Mouse (Mus musculus) liver, embryonic 16.5 days (tissue): ENCODE measurements around the gene Gm7735. TPM values are rescaled to one million over a fixed set of nuclear protein-coding genes. Genes with fewer than 3 reads are reported as not detected.
"Not testable (repeated sequence)": the region's sequence is repeated elsewhere in the genome, so short reads cannot be mapped to it uniquely, and the experiment has no call there.

Experiments
- ATAC-seq: fragments of 200-750 bp; cut with Nextera tagmentation; 2 replicates; pipeline ENCODE4 v1.8.0; 2017; ENCODE audit warnings: low read depth, mild to moderate bottlenecking, moderate number of reproducible peaks, moderate library complexity
- H3K27ac ChIP-seq: fragments of 300-500 bp; sonication (generic); 2 replicates; pipeline ENCODE4 v1.5.1; 2014; ENCODE audit warnings: mild to moderate bottlenecking, low read length
- H3K27me3 ChIP-seq: fragments of 300-500 bp; sonication (generic); 2 replicates; pipeline ENCODE4 v1.6.1; 2014; ENCODE audit warnings: low read depth, low read length, mixed read lengths; ENCODE audit not compliant: control insufficient read depth, insufficient read depth
- H3K36me3 ChIP-seq: fragments of 300-500 bp; sonication (generic); 2 replicates; pipeline ENCODE4 v1.6.1; 2014; ENCODE audit warnings: mild to moderate bottlenecking; ENCODE audit not compliant: control insufficient read depth, insufficient read depth
- H3K4me1 ChIP-seq: fragments of 300-500 bp; sonication (generic); 2 replicates; pipeline ENCODE4 v1.6.1; 2014; ENCODE audit warnings: low read depth, low read length, mixed read lengths; ENCODE audit not compliant: control insufficient read depth
- H3K4me2 ChIP-seq: fragments of 300-500 bp; sonication (generic); 2 replicates; pipeline ENCODE4 v1.6.1; 2014; ENCODE audit warnings: low read depth, low read length, mixed read lengths
- H3K4me3 ChIP-seq: fragments of 300-500 bp; sonication (generic); 2 replicates; pipeline ENCODE4 v1.5.1; 2014; ENCODE audit warnings: low read depth, mild to moderate bottlenecking, low read length
- H3K9ac ChIP-seq: fragments of 300-500 bp; sonication (generic); 2 replicates; pipeline ENCODE4 v1.6.1; 2014; ENCODE audit warnings: low read depth, low read length
- H3K9me3 ChIP-seq: fragments of 300-500 bp; sonication (generic); replicated peaks from 2 replicates; pipeline ENCODE4 v1.6.1; 2016; ENCODE audit warnings: low read length; ENCODE audit not compliant: control insufficient read depth
- WGBS: fragments of 180-500 bp; shearing (Covaris S2); extraction: QIAGEN DNeasy Blood & Tissue Kit; methylation state at CpG from one replicate; pipeline ENCODE4 v1.1.7; 2014; ENCODE audit not compliant: insufficient replicate concordance; 5-methylcytosine and 5-hydroxymethylcytosine counted together
- polyA plus RNA-seq: library from polyadenylated mRNA; unstranded; fragments of >200 nt; fragmentation: Nextera tagmentation; extraction: Ambion mirVana; gene quantifications from 2 replicates; pipeline ENCODE4 v1.2.1, GENCODE M21; 2015

Gene Gm7735
- polyA plus RNA-seq: not detected in 2 replicates

DNA sequence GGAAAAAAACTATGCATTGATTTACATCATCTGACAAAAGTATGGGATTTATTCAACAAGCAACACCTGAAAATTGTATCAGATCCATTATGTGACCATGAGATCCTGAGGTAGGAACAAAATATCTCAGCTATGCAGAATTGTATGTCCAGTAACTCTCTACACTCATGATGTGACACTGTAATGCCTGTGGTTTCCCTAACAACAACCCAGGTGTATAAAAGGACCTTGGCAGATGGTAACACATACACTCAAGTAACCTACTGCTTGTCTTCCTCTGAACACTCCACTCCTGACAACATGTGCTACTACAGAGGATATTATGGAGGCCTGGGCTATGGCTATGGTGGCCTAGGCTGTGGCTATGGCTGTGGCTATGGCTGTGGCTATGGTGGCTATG lies at the start of gene Gm7735:
Gene Gm7735, plus strand, starts transcription at position 301 of the 400 bp plus-strand sequence.
- H3K36me3 ChIP-seq, H3K4me3 ChIP-seq, H3K9ac ChIP-seq, ATAC-seq, H3K9me3 ChIP-seq, H3K4me2 ChIP-seq, H3K4me1 ChIP-seq, H3K27me3 ChIP-seq, H3K27ac ChIP-seq: not testable (repeated sequence)

DNA sequence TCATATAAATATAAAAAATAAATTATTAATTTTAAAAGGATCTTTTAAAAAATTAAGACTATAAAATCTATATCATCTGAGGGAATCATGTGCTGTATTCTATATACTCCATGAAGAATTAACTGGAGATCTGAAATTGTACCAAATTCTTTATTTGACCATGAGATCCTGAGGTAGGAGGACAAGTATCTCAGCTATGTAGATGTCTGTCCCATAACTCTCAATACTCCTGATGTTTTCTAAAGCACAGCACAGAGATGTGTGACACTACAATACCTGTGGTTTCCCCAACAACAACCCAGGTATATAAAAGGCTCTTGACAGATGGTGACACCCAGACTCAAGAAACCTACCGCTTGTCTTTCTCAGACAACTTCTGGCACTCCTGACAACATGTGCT lies 28.7 kb upstream of the Gm7735 start, which contains the start of gene Gm6358:
Gene Gm6358, plus strand, starts transcription at position 301 of the 400 bp plus-strand sequence.
- WGBS: 78% methylated on average over 1 of the region's 1 CpGs
- no peak within 1 kb of the TSS for H3K4me3 ChIP-seq
- H3K4me1 ChIP-seq: no peaks in the 10 kb centered on the region
- H3K36me3 ChIP-seq: no peaks in the 10 kb centered on the region
- no peaks in the 10 kb centered on the region for H3K9me3 ChIP-seq
- no peak within 1 kb of the TSS for H3K9ac ChIP-seq
- H3K27me3 ChIP-seq: no peaks in the 10 kb centered on the region
- no peak within 1 kb of the TSS for H3K4me2 ChIP-seq
- no peak for ATAC-seq
- no peak within 1 kb of the TSS for H3K27ac ChIP-seq

DNA sequence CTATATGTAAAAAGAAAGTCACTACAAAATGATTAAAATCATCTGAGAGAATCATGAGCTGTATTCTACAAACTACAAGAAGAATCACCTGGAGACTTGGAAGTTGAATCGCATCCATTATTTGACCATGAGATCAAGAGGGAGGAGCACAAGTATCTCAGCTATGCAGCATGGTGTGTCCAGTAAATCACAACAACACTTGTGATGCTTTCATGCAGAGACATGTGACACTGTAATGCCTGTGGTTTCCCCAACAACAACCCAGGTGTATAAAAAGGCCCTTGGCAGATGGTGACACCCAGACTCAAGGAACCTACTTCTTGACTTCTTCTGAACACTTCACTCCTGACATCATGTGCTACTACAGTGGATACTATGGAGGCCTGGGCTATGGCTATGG lies 18.5 kb upstream of the Gm7735 start, which contains the start of gene Gm10061:
Gene Gm10061, plus strand, starts transcription at position 301 of the 400 bp plus-strand sequence.
- WGBS: 78% methylated on average over 1 of the region's 1 CpGs
- no peak within 1 kb of the TSS for H3K4me2 ChIP-seq
- no peak for ATAC-seq

DNA sequence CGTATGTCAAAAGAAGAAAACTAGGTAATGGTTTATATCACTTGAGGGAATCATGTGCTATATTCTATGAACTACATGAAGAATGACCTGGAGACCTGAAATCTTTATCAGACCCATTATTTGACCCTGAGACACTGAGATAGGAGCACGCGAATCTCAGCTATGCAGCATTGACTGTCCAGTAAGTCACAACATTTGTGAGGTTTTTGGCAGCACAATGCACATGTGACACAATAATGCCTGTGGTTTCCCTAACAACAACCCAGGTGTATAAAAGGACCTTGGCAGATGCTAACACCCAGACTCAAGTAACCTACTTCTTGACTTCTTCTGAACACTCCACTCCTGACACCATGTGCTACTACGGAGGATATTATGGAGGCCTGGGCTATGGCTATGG lies 11.6 kb upstream of the Gm7735 start, which contains the start of gene Gm9789:
Gene Gm9789, plus strand, starts transcription at position 301 of the 400 bp plus-strand sequence.
- Histone ChIP-seq H3K27ac (no peak within 1 kb of the TSS), H3K9me3 (no peaks in the 10 kb centered on the region), H3K36me3 (no peaks in the 10 kb centered on the region), H3K4me2 (no peak within 1 kb of the TSS), H3K4me1 (no peaks in the 10 kb centered on the region), H3K9ac (no peak within 1 kb of the TSS), H3K27me3 (no peaks in the 10 kb centered on the region), H3K4me3 (no peak within 1 kb of the TSS)
- ATAC-seq: no peak
- 69% methylated on average over 4 of the region's 4 CpGs for WGBS

More for the DNA sequence above, 18.5 kb upstream of the Gm7735 start, which contains the start of gene Gm10061:
- Histone ChIP-seq H3K9me3 (no peaks in the 10 kb centered on the region), H3K9ac (no peak within 1 kb of the TSS), H3K27me3 (no peaks in the 10 kb centered on the region), H3K4me3 (no peak within 1 kb of the TSS), H3K27ac (no peak within 1 kb of the TSS), H3K4me1 (no peaks in the 10 kb centered on the region), H3K36me3 (no peaks in the 10 kb centered on the region)

DNA sequence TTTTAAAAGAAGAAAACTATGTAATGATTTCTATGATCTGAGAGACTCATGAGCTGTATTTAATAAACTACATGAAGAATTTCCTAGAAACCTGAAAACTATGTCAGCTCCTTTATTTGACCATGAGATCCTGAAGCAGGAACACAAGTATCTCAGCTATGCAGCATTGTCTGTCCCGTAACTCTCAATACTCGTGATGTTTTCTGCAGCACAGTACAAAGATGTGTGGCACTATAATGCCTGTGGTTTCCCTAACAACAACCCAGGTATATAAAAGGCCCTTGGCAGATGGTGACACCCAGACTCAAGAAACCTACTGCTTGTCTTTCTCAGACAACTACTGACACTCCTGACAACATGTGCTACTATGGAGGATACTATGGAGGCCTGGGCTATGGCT lies 5.1 kb downstream of the Gm7735 start, which contains the start of gene 1110057P08Rik:
Gene 1110057P08Rik, plus strand, starts transcription at position 301 of the 400 bp plus-strand sequence.
- ATAC-seq: no peak
- Histone ChIP-seq H3K36me3 (no peaks in the 10 kb centered on the region), H3K4me3 (no peak within 1 kb of the TSS), H3K4me1 (no peaks in the 10 kb centered on the region), H3K27me3 (no peaks in the 10 kb centered on the region), H3K27ac (no peak within 1 kb of the TSS), H3K4me2 (no peak within 1 kb of the TSS), H3K9me3 (no peaks in the 10 kb centered on the region), H3K9ac (no peak within 1 kb of the TSS)
- 52% methylated on average over 2 of the region's 2 CpGs for WGBS

DNA sequence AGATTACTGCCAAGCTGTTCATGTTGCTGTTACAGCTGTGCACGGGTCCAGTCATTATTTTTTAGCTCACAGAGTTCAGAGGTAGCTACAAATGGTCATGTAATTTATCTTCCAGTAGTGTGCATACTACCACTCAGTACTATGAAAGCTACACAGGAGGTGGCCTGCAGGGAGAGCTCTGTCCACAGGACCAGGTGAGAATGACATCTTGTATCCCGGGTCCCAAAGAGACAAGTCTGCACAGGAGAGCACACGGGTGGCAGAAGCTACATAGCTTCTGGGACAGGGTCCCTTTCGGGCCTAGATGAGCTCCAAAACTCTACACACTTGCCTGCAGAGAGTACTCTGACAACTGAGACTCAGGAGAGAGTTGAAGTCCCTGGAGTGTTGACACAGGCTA lies 19.3 kb downstream of the Gm7735 start:
- 57% methylated on average over 4 of the region's 4 CpGs for WGBS
- no peak overlapping the region for H3K4me2 ChIP-seq
- no peak for ATAC-seq
- no peaks in the 10 kb centered on the region for H3K27me3 ChIP-seq
- H3K27ac ChIP-seq: no peak overlapping the region
- no peak overlapping the region for H3K9ac ChIP-seq
- no peaks in the 10 kb centered on the region for H3K9me3 ChIP-seq
- no peaks in the 10 kb centered on the region for H3K36me3 ChIP-seq
- no peaks in the 10 kb centered on the region for H3K4me1 ChIP-seq
- no peak overlapping the region for H3K4me3 ChIP-seq

GRCm38 (mm10) chr16:89205561-89205960 lies 36.3 kb downstream of the Gm7735 start, which contains the start of gene Krtap20-2:
Gene Krtap20-2 (plus strand): TSS chr16:89205861.
- H3K4me2 ChIP-seq: no peak within 1 kb of the TSS
- no peak within 1 kb of the TSS for H3K27ac ChIP-seq
- H3K36me3 ChIP-seq: no peaks in the 10 kb centered on the region
- H3K9ac ChIP-seq: no peak within 1 kb of the TSS
- WGBS: 34% methylated on average over 1 of the region's 1 CpGs
- H3K4me1 ChIP-seq: no peaks in the 10 kb centered on the region
- no peak for ATAC-seq
- no peaks in the 10 kb centered on the region for H3K9me3 ChIP-seq
- no peaks in the 10 kb centered on the region for H3K27me3 ChIP-seq
- H3K4me3 ChIP-seq: no peak within 1 kb of the TSS

Other genes starting within 250 kb of the Gm7735 start
- not detected in 2 replicates for gene Krtap19-9b, start 237.2 kb upstream of the Gm7735 start, polyA plus RNA-seq
- not detected in 2 replicates for gene Krtap16-3, start 206.6 kb upstream of the Gm7735 start, polyA plus RNA-seq
- gene Krtap22-2, start 158.7 kb upstream of the Gm7735 start, polyA plus RNA-seq: not detected in 2 replicates
- not detected in 2 replicates for gene Gm10229, start 154.2 kb upstream of the Gm7735 start, polyA plus RNA-seq
- not detected in 2 replicates for gene Krtap6-1, start 137.8 kb upstream of the Gm7735 start, polyA plus RNA-seq
- not detected in 2 replicates for gene Gm10228, start 128.0 kb upstream of the Gm7735 start, polyA plus RNA-seq
- gene Krtap6-5, start 121.6 kb upstream of the Gm7735 start, polyA plus RNA-seq: not detected in 2 replicates
- not detected in 2 replicates for gene 1110025L11Rik, start 105.5 kb upstream of the Gm7735 start, polyA plus RNA-seq
- not detected in 2 replicates for gene Krtap6-3, start 85.5 kb upstream of the Gm7735 start, polyA plus RNA-seq
- gene Gm6358, start 28.6 kb upstream of the Gm7735 start, polyA plus RNA-seq: not detected in 2 replicates
- not detected in 2 replicates for gene Gm10061, start 18.4 kb upstream of the Gm7735 start, polyA plus RNA-seq
- gene Gm9789, start 11.5 kb upstream of the Gm7735 start, polyA plus RNA-seq: not detected in 2 replicates
- gene 1110057P08Rik, start 5.2 kb downstream of the Gm7735 start, polyA plus RNA-seq: not detected in 2 replicates
- not detected in 2 replicates for gene Krtap20-2, start 36.4 kb downstream of the Gm7735 start, polyA plus RNA-seq
- not detected in 2 replicates for gene Krtap21-1, start 234.4 kb downstream of the Gm7735 start, polyA plus RNA-seq